Mouse (Mus musculus) testis, adult 2 months (tissue): ENCODE data around the gene Tmem39a.

Experiments
- CTCF ChIP-seq: fragments of 200-500 bp; IDR thresholded peaks from 2 replicates; pipeline ENCODE4 v1.5.1; 2012; ENCODE audit warnings: low read depth, mild to moderate bottlenecking, inconsistent platforms, low read length, moderate library complexity; ENCODE audit not compliant: control insufficient read depth, insufficient read depth, insufficient replicate concordance
- POLR2A ChIP-seq: fragments of 200-500 bp; IDR thresholded peaks from 2 replicates; pipeline ENCODE4 v1.6.1; 2012; ENCODE audit warnings: low read depth, mild to moderate bottlenecking, inconsistent platforms, low read length, moderate library complexity; ENCODE audit not compliant: control insufficient read depth

- TF ChIP-seq CTCF (no peak), POLR2A (no peak)
These were observed 19.6 kb upstream of the Tmem39a start for GRCm38 (mm10) chr16:38538716-38539380.
